Comparison of ENCODE assay signal across 17 mouse cellular contexts in genomic region chr11:116602043-116602442, GRCm38 (mm10). TPM values are rescaled to one million over a fixed set of nuclear protein-coding genes. Genes with fewer than 3 reads are reported as not detected.
"Had no signal": no experiment of that assay in that cellular context is flagged by ENCODE, and none has a peak within 500 bp of the region (broad histone marks: within the 10 kb centered on the region; RNA-seq: fewer than 3 reads in every experiment).

No protein-coding gene starts in this region.

- DNase-seq: heart, postnatal 10 days; heart, postnatal 14 days; heart, postnatal 36 days; heart, postnatal 4 days; kidney, adult 11 months; kidney, adult 18-20 months; kidney, adult 2 months; kidney, adult 8-10 months; kidney, adult 9 months; kidney, postnatal 10 days; kidney, postnatal 14 days; kidney, postnatal 25 days; kidney, postnatal 36 days; kidney, postnatal 4 days; layer of hippocampus, adult 9-11 months; layer of hippocampus, postnatal 36 days had no signal

RNA-seq across cellular contexts. Expression of gene Aanat, which starts 15.8 kb away (rescaled TPM):
- total RNA-seq: heart, postnatal 10 days; heart, postnatal 14 days; heart, postnatal 36 days; heart, postnatal 4 days; hematopoietic stem cell, adult 5-6 weeks had no signal

RNA-seq across cellular contexts. Expression of gene Cygb, which starts 52.1 kb away (rescaled TPM):
- total RNA-seq: hematopoietic stem cell, adult 5-6 weeks had no signal
